Mouse (Mus musculus) heart, embryonic 16.5 days (tissue): ENCODE data around the gene Zfp697. TPM values are rescaled to one million over a fixed set of nuclear protein-coding genes. Genes with fewer than 3 reads are reported as not detected.
"Not testable (repeated sequence)": the region's sequence is repeated elsewhere in the genome, so short reads cannot be mapped to it uniquely, and the experiment has no call there.

ENCODE experiments used
- ATAC-seq: fragments of 200-750 bp; cut with Nextera tagmentation; replicated peaks from 2 replicates; pipeline ENCODE4 v1.8.0; 2017; ENCODE audit warnings: moderate number of reproducible peaks; ENCODE audit not compliant: insufficient read depth, low FRiP score; ENCODE audit errors: extremely low read depth
- H3K27ac ChIP-seq: fragments of 300-500 bp; sonication (generic); 2 replicates; pipeline ENCODE4 v1.5.1; 2014; ENCODE audit warnings: mild to moderate bottlenecking, low read length, control low read depth, moderate library complexity
- H3K27me3 ChIP-seq: fragments of 300-500 bp; sonication (generic); 2 replicates; pipeline ENCODE4 v1.6.1; 2014; ENCODE audit warnings: low read length, mixed read lengths; ENCODE audit not compliant: control insufficient read depth, insufficient read depth
- H3K36me3 ChIP-seq: fragments of 300-500 bp; sonication (generic); 2 replicates; pipeline ENCODE4 v1.6.1; 2014; ENCODE audit not compliant: control insufficient read depth, insufficient read depth
- H3K4me1 ChIP-seq: fragments of 300-500 bp; sonication (generic); 2 replicates; pipeline ENCODE4 v1.6.1; 2014; ENCODE audit warnings: low read length, mixed read lengths; ENCODE audit not compliant: control insufficient read depth, insufficient read depth
- H3K4me2 ChIP-seq: fragments of 300-500 bp; sonication (generic); 2 replicates; pipeline ENCODE4 v1.6.1; 2014; ENCODE audit warnings: low read depth, mild to moderate bottlenecking, control low read depth, low read length
- H3K4me3 ChIP-seq: fragments of 300-500 bp; sonication (generic); 2 replicates; pipeline ENCODE4 v1.5.1; 2014; ENCODE audit warnings: mild to moderate bottlenecking, control low read depth, low read length
- H3K9ac ChIP-seq: fragments of 300-500 bp; sonication (generic); 2 replicates; pipeline ENCODE4 v1.6.1; 2014; ENCODE audit warnings: low read length, control low read depth
- H3K9me3 ChIP-seq: fragments of 300-500 bp; sonication (generic); replicated peaks from 2 replicates; pipeline ENCODE4 v1.6.1; 2016; ENCODE audit warnings: low read length; ENCODE audit not compliant: control insufficient read depth
- WGBS: fragments of 180-500 bp; shearing (Covaris S2); extraction: QIAGEN DNeasy Blood & Tissue Kit; methylation state at CpG from one replicate; pipeline ENCODE4 v1.1.7; 2014; 5-methylcytosine and 5-hydroxymethylcytosine counted together
- polyA plus RNA-seq: library from polyadenylated mRNA; unstranded; fragments of >200 nt; fragmentation: Nextera tagmentation; extraction: Ambion mirVana; gene quantifications from 2 replicates; pipeline ENCODE4 v1.2.1, GENCODE M21; 2015

Gene Zfp697
- polyA plus RNA-seq, 1 experiment from 2014 or later: 9.8 TPM

DNA sequence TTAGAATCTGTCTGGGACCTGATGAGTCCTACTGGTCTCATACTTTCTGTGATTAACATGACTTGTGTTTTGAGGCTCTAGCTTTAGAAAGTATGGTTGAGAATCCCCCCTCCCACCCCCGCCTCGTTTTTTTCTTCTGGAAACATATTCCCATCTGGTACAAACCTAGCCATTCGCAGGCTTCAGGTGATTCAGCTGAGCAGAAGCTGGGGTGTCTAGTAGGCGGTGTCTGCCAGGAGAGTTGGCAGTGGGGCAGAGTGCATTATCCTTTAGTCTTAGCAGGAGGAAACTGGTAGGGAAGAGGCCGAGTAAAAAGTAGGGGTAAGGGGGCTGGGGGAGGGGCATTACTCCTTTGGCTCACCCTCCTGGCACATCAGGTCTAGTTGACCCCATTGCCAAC is 44.5 kb downstream of the Zfp697 start:
- H3K9me3 ChIP-seq: no peaks in the 10 kb centered on the region
- H3K4me1 ChIP-seq: peaks cover 18% of the 10 kb centered on the region
- no peaks in the 10 kb centered on the region for H3K27me3 ChIP-seq
- no peak for ATAC-seq
- peak overlapping the region; percentile 71 for H3K4me3 ChIP-seq
- peak overlapping the region; percentile 98 for H3K4me2 ChIP-seq
- H3K9ac ChIP-seq: no peak overlapping the region
- 44% methylated on average over 5 of the region's 5 CpGs for WGBS
- 0 out of 2 replicates have a peak, but pooled peaks cover 5% of the 10 kb centered on the region for H3K36me3 ChIP-seq
- H3K27ac ChIP-seq: no peak overlapping the region

DNA sequence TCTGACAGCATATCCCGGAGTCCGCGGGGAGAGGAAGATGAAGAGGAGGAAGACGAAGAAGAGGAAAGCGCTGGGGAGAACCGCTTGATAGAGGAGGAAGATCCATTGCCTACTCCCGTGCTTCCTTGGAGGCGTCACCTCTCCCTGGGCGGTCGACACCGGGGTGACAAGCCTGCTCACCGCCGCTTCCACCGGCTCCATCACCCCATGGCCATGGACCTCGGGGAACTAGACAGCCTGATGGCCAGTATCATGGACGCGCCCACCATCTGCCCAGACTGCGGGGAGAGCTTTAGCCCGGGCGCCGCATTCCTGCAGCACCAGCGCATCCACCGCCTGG is 45.0 kb downstream of the Zfp697 start:
- peak overlapping the region; percentile 71 for H3K4me3 ChIP-seq
- no peak for ATAC-seq
- H3K36me3 ChIP-seq: 0 out of 2 replicates have a peak, but pooled peaks cover 5% of the 10 kb centered on the region
- H3K4me1 ChIP-seq: peaks cover 18% of the 10 kb centered on the region
- H3K4me2 ChIP-seq: peak overlapping the region; percentile 98
- no peaks in the 10 kb centered on the region for H3K9me3 ChIP-seq
- peak overlapping the region; percentile 77; the same call in 1 of the 2 replicates for H3K9ac ChIP-seq
- WGBS: 2% methylated on average over 23 of the region's 23 CpGs
- H3K27me3 ChIP-seq: no peaks in the 10 kb centered on the region
- H3K27ac ChIP-seq: no peak overlapping the region

DNA sequence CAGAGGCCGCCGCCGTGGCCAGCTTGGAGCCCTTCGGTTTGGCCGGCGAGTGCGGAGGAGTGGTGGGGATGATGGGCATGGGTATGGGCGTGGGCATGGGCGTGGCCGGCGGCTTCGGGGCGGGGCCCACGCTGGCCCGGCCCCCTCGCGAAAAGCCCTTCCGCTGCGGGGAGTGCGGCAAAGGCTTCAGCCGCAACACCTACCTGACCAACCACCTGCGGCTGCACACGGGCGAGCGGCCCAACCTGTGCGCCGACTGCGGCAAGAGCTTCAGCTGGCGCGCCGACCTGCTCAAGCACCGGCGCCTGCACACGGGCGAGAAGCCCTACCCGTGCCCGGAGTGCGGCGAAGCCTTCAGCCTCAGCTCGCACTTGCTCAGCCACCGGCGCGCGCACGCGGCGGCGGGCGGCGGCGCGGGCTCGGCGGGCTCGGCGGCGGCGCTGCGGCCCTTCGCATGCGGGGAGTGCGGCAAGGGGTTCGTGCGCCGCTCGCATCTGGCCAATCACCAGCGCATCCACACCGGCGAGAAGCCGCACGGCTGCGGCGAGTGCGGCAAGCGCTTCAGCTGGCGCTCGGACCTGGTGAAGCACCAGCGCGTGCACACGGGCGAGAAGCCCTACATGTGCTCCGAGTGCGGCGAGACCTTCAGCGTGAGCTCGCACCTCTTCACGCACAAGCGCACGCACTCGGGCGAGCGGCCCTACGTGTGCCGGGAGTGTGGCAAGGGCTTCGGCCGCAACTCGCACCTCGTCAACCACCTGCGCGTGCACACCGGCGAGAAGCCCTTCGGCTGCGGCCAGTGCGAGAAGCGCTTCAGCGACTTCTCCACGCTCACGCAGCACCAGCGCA is 45.6 kb downstream of the Zfp697 start:
- under 1% methylated on average over 107 of the region's 110 CpGs for WGBS

DNA sequence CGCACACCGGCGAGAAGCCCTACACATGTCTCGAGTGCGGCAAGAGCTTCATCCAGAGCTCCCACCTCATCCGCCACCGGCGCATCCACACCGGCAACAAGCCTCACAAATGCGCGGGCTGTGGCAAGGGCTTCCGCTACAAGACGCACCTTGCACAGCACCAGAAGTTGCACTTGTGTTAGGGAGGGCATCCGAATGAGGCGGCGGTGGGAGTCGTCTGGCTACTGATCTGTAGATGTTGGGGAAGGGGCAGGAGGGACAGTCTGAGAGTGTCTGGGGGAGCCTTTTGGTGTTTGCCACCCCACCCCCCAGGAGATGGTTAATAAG is 46.2 kb downstream of the Zfp697 start:
- H3K9me3 ChIP-seq: no peaks in the 10 kb centered on the region
- peak overlapping the region; percentile 98 for H3K4me2 ChIP-seq
- 15% methylated on average over 17 of the region's 17 CpGs for WGBS
- peak overlapping the region; percentile 77 for H3K9ac ChIP-seq
- H3K27ac ChIP-seq: no peak overlapping the region
- H3K36me3 ChIP-seq: 0 out of 2 replicates have a peak, but pooled peaks cover 5% of the 10 kb centered on the region
- no peak for ATAC-seq
- peak overlapping the region; percentile 71 for H3K4me3 ChIP-seq
- H3K4me1 ChIP-seq: peaks cover 18% of the 10 kb centered on the region
- H3K27me3 ChIP-seq: no peaks in the 10 kb centered on the region

More for the DNA sequence above, 45.6 kb downstream of the Zfp697 start:
- no peaks in the 10 kb centered on the region for H3K27me3 ChIP-seq
- peak overlapping the region; percentile 98 for H3K4me2 ChIP-seq
- peak overlapping the region; percentile 71 for H3K4me3 ChIP-seq
- no peak overlapping the region for H3K27ac ChIP-seq
- H3K4me1 ChIP-seq: peaks cover 18% of the 10 kb centered on the region
- 0 out of 2 replicates have a peak, but pooled peaks cover 5% of the 10 kb centered on the region for H3K36me3 ChIP-seq
- no peaks in the 10 kb centered on the region for H3K9me3 ChIP-seq
- peak; percentile 94 for ATAC-seq
- peak overlapping the region; percentile 77 for H3K9ac ChIP-seq

DNA sequence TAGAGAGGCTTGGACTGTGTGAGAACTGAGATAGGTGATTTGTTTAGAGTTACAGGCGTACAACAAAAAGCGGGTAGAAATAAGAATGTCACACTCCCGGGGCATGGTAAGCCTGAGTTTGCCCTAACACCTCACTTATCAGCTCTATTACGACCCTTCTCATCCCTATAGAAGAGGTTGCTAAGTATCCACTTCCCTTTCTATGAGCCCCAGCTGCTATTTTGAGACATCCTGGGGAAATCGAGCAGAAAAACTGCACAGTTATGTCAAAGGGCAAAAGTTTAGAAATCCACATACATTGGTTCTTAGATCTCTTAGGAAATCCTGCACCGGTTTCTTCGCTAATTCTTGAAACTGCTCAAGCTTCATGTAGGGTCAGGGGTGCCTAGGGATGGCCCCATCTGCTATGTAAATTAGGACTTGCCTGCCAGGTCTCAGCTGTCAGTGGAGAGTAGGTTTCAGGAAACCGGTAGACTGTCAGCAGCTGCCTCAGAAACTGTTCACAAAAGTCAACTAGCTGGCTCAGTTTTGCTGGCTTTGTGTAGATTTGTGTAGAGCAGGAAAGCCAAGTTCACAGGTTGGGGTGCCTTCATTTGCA is 46.8 kb downstream of the Zfp697 start:
- Histone ChIP-seq H3K4me2 (peak overlapping the region; percentile 98; the same call in 1 of the 2 replicates), H3K4me3 (peak overlapping the region; percentile 71; the same call in 1 of the 2 replicates)

DNA sequence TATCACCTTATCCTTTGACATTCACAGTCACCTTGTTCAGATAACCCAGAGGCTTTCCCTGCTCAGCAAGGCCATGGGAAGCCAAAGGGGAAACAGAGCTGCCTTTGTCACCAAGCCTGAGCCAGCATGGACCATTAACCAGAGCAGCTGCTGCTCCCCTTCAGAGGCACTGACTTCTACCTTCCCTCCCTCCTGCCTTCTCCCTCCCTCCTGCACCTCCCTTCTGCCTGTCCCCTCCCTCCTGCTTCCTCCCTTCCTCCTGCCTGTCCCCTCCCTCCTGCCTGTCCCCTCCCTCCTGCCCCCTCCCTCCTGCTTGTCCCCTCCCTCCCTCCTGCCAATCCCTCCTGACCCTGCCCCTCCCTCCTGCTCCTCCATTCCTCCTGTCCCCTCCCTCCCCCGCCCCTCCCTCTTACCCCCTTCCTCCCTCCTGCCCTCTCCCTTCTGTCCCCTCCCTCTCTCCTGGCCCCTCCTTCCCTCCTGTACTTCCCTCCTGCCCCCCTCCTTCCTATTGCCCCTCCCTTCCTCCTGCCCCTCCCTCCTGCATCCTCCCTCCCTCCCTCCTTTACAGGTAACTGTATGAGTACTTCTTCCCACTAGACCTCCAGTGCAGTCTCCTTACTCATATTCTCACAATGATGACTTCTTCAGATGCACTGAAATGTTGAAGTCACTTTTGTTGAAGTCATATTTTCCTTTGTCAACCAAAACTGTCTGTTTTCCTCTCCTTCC is 52.0 kb downstream of the Zfp697 start:
- Histone ChIP-seq H3K27ac (no peak overlapping the region), H3K4me3 (no peak overlapping the region), H3K9me3 (no peaks in the 10 kb centered on the region), H3K4me1 (no peaks in the 10 kb centered on the region; the same call in 1 of the 2 replicates), H3K9ac (no peak overlapping the region), H3K4me2 (no peak overlapping the region), H3K36me3 (no peaks in the 10 kb centered on the region), H3K27me3 (no peaks in the 10 kb centered on the region)
- no CpG with 5 or more reads among the region's 1 CpGs for WGBS
- ATAC-seq: no peak; the same call in 1 of the 2 replicates

More for the DNA sequence above, 46.8 kb downstream of the Zfp697 start:
- no peak for ATAC-seq
- Histone ChIP-seq H3K9ac (no peak overlapping the region), H3K36me3 (0 out of 2 replicates have a peak, but pooled peaks cover 5% of the 10 kb centered on the region), H3K27ac (no peak overlapping the region), H3K27me3 (no peaks in the 10 kb centered on the region), H3K9me3 (no peaks in the 10 kb centered on the region), H3K4me1 (peaks cover 18% of the 10 kb centered on the region)
- 38% methylated on average over 8 of the region's 8 CpGs for WGBS

DNA sequence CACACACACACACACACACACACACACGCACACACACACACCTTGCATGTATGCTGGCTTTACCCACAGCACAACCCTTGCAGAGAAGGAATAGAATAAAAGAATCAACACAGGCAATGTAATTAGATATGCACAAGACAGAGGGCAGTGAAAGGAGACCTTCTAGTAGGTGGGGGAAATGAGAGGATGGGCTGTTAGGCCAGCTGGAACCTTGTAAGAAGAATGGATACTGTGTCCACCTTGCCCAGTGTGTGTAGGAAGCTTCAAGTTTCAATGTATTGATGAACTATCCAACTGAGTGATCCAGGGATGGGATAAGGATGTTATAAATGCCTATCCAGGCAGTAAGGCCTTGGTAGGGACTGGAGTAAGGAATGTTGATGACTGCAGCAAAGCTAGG is 52.8 kb downstream of the Zfp697 start:
- Histone ChIP-seq H3K9me3 (no peaks in the 10 kb centered on the region), H3K27ac (no peak overlapping the region), H3K4me3 (no peak overlapping the region), H3K4me1 (no peaks in the 10 kb centered on the region), H3K9ac (no peak overlapping the region), H3K4me2 (no peak overlapping the region), H3K27me3 (no peaks in the 10 kb centered on the region), H3K36me3 (no peaks in the 10 kb centered on the region)
- WGBS: 69% methylated on average over 1 of the region's 1 CpGs
- ATAC-seq: no peak

DNA sequence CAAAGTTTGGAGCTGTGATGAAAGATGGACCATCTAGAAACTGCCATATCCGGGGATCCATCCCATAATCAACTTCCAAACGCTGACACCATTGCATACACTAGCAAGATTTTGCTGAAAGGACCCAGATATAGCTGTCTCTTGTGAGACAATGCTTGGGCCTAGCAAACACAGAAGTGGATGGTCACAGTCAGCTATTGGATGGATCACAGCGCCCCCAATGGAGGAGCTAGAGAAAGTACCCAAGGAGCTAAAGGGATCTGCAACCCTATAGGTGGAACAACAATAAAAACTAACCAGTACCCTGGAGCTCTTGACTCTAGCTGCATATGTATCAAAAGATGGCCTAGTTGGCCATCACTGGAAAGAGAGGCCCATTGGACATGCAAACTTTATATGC is 60.0 kb downstream of the Zfp697 start:
- not testable (repeated sequence) for H3K27ac ChIP-seq, ATAC-seq
- WGBS: 36% methylated on average over 3 of the region's 3 CpGs

More for the DNA sequence above, 60.0 kb downstream of the Zfp697 start:
- not testable (repeated sequence) for H3K4me3 ChIP-seq, H3K9ac ChIP-seq, H3K27me3 ChIP-seq, H3K36me3 ChIP-seq, H3K9me3 ChIP-seq, H3K4me1 ChIP-seq, H3K4me2 ChIP-seq
